9 mouse cellular contexts compared by ENCODE assay signal in genomic region chr5:76363453-76364104, GRCm38 (mm10). TPM values are rescaled to one million over a fixed set of nuclear protein-coding genes. Genes with fewer than 3 reads are reported as not detected.
DNase-seq lines count a peak whose midpoint lies in the region; ATAC-seq lines count a peak whose summit lies in the region.
"Had no signal": no experiment of that assay in that cellular context is flagged by ENCODE, and none has a peak within 500 bp of the region (broad histone marks: within the 10 kb centered on the region; RNA-seq: fewer than 3 reads in every experiment).

Nmu (minus strand) TSS chr5:76363788.

- peak within 1 kb of the TSS; percentile 76 for H3K4me2 ChIP-seq in heart, embryonic 12.5 days
- peak within 1 kb of the TSS; percentile 56 for H3K4me2 ChIP-seq in forebrain, embryonic 15.5 days (replicated peaks)
- H3K4me2 ChIP-seq in midbrain, embryonic 11.5 days = peak within 1 kb of the TSS; percentile 70

- H3K4me3 ChIP-seq in heart, embryonic 12.5 days = peak within 1 kb of the TSS; percentile 44
- peak within 1 kb of the TSS; percentile 32 for H3K4me3 ChIP-seq in forebrain, embryonic 15.5 days
- peak within 1 kb of the TSS; percentile 30 for H3K4me3 ChIP-seq in midbrain, embryonic 11.5 days (ENCODE audit: low read depth, low read length)

- peaks cover 12% of the 10 kb centered on the region for H3K4me1 ChIP-seq in heart, embryonic 12.5 days (replicated peaks)
- H3K4me1 ChIP-seq in forebrain, embryonic 15.5 days = peaks cover 12% of the 10 kb centered on the region
- peaks cover 6% of the 10 kb centered on the region; the same call in 1 of the 2 replicates for H3K4me1 ChIP-seq in midbrain, embryonic 11.5 days (ENCODE audit: control insufficient read depth, insufficient read depth, low read length)

- H3K36me3 ChIP-seq in heart, embryonic 12.5 days = no peaks in the 10 kb centered on the region
- no peaks in the 10 kb centered on the region for H3K36me3 ChIP-seq in forebrain, embryonic 15.5 days
- no peaks in the 10 kb centered on the region for H3K36me3 ChIP-seq in midbrain, embryonic 11.5 days (ENCODE audit: control insufficient read depth, insufficient read depth, low read length)

- no peak within 1 kb of the TSS for H3K27ac ChIP-seq in heart, embryonic 12.5 days (ENCODE audit: poor library complexity, severe bottlenecking)
- H3K27ac ChIP-seq in forebrain, embryonic 15.5 days (replicated peaks) = no peak within 1 kb of the TSS
- H3K27ac ChIP-seq in midbrain, embryonic 11.5 days (ENCODE audit: low read depth, low read length) = no peak within 1 kb of the TSS

- DNase-seq in heart, adult 18-20 months = no peak
- peak; percentile 17 for DNase-seq in ZHBTc4 (ENCODE audit: low read depth, low spot score)
- DNase-seq in midbrain, embryonic 11.5 days (ENCODE audit: low spot score, missing footprints) = peak; percentile 89
- no peak for DNase-seq in c-Kit-positive CD71-positive TER-119-positive erythroid progenitor cells, embryonic 14.5 days (ENCODE audit: low spot score)
- DNase-seq in urinary bladder, adult 18-20 months (ENCODE audit: low spot score in 2 of 2) = no peak

- peaks cover 41% of the 10 kb centered on the region for H3K27me3 ChIP-seq in heart, embryonic 12.5 days (replicated peaks)
- peaks cover 19% of the 10 kb centered on the region; the same call in 1 of the 2 replicates for H3K27me3 ChIP-seq in forebrain, embryonic 15.5 days
- peaks cover 11% of the 10 kb centered on the region for H3K27me3 ChIP-seq in midbrain, embryonic 11.5 days (ENCODE audit: control insufficient read depth, insufficient read depth, low read length)
- H3K27me3 ChIP-seq: CH12.LX had no signal

- ATAC-seq in heart, embryonic 12.5 days (ENCODE audit: insufficient number of reproducible peaks, low FRiP score) = no peak
- ATAC-seq in forebrain, embryonic 15.5 days (replicated peaks) = no peak
- ATAC-seq in midbrain, embryonic 11.5 days (ENCODE audit: low FRiP score) = peak; percentile 50; the same call in 1 of the 2 replicates
- no peak for ATAC-seq in CD4-positive, CD25-positive, alpha-beta regulatory T cell, adult 4 months

- WGBS in heart, embryonic 12.5 days = 5% methylated on average over 32 of the region's 35 CpGs
- 5% methylated on average over 35 of the region's 35 CpGs for WGBS in forebrain, embryonic 15.5 days
- 4% methylated on average over 35 of the region's 35 CpGs for WGBS in midbrain, embryonic 11.5 days

- H3K9me3 ChIP-seq in heart, embryonic 12.5 days (replicated peaks) = no peaks in the 10 kb centered on the region
- H3K9me3 ChIP-seq in forebrain, embryonic 15.5 days = no peaks in the 10 kb centered on the region
- H3K9me3 ChIP-seq in midbrain, embryonic 11.5 days (ENCODE audit: control insufficient read depth, low read length) = no peaks in the 10 kb centered on the region

- peak within 1 kb of the TSS; percentile 53 for H3K9ac ChIP-seq in heart, embryonic 12.5 days
- 0 out of 2 replicates have a peak within 1 kb of the TSS, but pooled peaks have one; percentile 23 for H3K9ac ChIP-seq in forebrain, embryonic 15.5 days (replicated peaks)
- H3K9ac ChIP-seq in midbrain, embryonic 11.5 days (ENCODE audit: low read length) = no peak within 1 kb of the TSS; the same call in 1 of the 2 replicates

RNA-seq across cellular contexts. Expression of gene Nmu, which starts in this region (rescaled TPM):
- not detected in 2 replicates for polyA plus RNA-seq in heart, embryonic 12.5 days (2016; fragmentation: Nextera tagmentation; extraction: Ambion mirVana)
- total RNA-seq in heart, adult 18-20 months (2021) = not detected
- polyA plus RNA-seq in forebrain, embryonic 15.5 days (2015; fragmentation: Nextera tagmentation; extraction: Ambion mirVana) = 0.42 TPM in 1 of 2 replicates, not detected in the other
- polyA plus RNA-seq in midbrain, embryonic 11.5 days (2014; fragmentation: Nextera tagmentation; extraction: Ambion mirVana) = 0.21 and 0.22 TPM in 2 replicates
- not detected for polyA plus RNA-seq in CD4-positive, CD25-positive, alpha-beta regulatory T cell, adult 4 months (2017; shearing (Covaris generic))
- total RNA-seq: CH12.LX had no signal

Comparison
In these comparisons a context has a peak if more than half of its experiments do, and no peak if none do; other contexts are left out.
1. Peak in DNase-seq, ATAC-seq, H3K4me3 ChIP-seq and H3K4me2 ChIP-seq in midbrain, embryonic 11.5 days; RNA of the gene not detected or under 1 TPM.